Mouse (Mus musculus) heart, embryonic 14.5 days (tissue): ENCODE results near the gene Ndufv3. TPM values are rescaled to one million over a fixed set of nuclear protein-coding genes. Genes with fewer than 3 reads are reported as not detected.
"Not testable (repeated sequence)": the region's sequence is repeated elsewhere in the genome, so short reads cannot be mapped to it uniquely, and the experiment has no call there.

Source experiments
- ATAC-seq: fragments of 200-750 bp; cut with Nextera tagmentation; 2 replicates; pipeline ENCODE4 v1.8.0; 2017; ENCODE audit warnings: low read depth, moderate TSS enrichment; ENCODE audit not compliant: insufficient number of reproducible peaks, insufficient read depth, low FRiP score
- H3K27ac ChIP-seq, 2 experiments: fragments of 200-500 bp in 1 of 2; fragments of 300-500 bp in 1 of 2; sonication (generic) in 1 of 2; replicated peaks in 1 of 2; 2 replicates each; pipeline ENCODE4 v1.5.1; 2012 to 2014; ENCODE audit warnings: low read depth in 2 of 2, low read length in 2 of 2, control low read depth in 1 of 2, mild to moderate bottlenecking in 1 of 2, mixed read lengths in 1 of 2; ENCODE audit not compliant: control insufficient read depth in 1 of 2, insufficient read depth in 1 of 2
- H3K27me3 ChIP-seq: fragments of 300-500 bp; sonication (generic); 2 replicates; pipeline ENCODE4 v1.6.1; 2014; ENCODE audit warnings: mild to moderate bottlenecking, low read length, control low read depth; ENCODE audit not compliant: control insufficient read depth, insufficient read depth
- H3K36me3 ChIP-seq: fragments of 300-500 bp; sonication (generic); 2 replicates; pipeline ENCODE4 v1.6.1; 2014; ENCODE audit warnings: mild to moderate bottlenecking, control low read depth, low read length, mixed read lengths; ENCODE audit not compliant: control insufficient read depth, insufficient read depth
- H3K4me1 ChIP-seq, 2 experiments: fragments of 200-500 bp in 1 of 2; fragments of 300-500 bp in 1 of 2; sonication (generic) in 1 of 2; 2 replicates each; pipeline ENCODE4 v1.6.1; 2012 to 2014; ENCODE audit warnings: low read length in 2 of 2, control low read depth in 1 of 2, mixed read lengths in 1 of 2; ENCODE audit not compliant: control insufficient read depth in 2 of 2, insufficient read depth in 2 of 2
- H3K4me2 ChIP-seq: fragments of 300-500 bp; sonication (generic); 2 replicates; pipeline ENCODE4 v1.6.1; 2014; ENCODE audit warnings: mild to moderate bottlenecking, low read length
- H3K4me3 ChIP-seq, 2 experiments: fragments of 200-500 bp in 1 of 2; fragments of 300-500 bp in 1 of 2; sonication (generic) in 1 of 2; 2 replicates each; pipeline ENCODE4 v1.5.1; 2012 to 2014; ENCODE audit warnings: low read length in 2 of 2, mild to moderate bottlenecking in 2 of 2, control low read depth in 1 of 2, low read depth in 1 of 2, moderate library complexity in 1 of 2; ENCODE audit not compliant: control insufficient read depth in 1 of 2, insufficient read depth in 1 of 2
- H3K9ac ChIP-seq: fragments of 300-500 bp; sonication (generic); 2 replicates; pipeline ENCODE4 v1.6.1; 2014; ENCODE audit warnings: mild to moderate bottlenecking, low read length
- H3K9me3 ChIP-seq: fragments of 300-500 bp; sonication (generic); 2 replicates; pipeline ENCODE4 v1.6.1; 2016; ENCODE audit warnings: low read length, control low read depth; ENCODE audit not compliant: control insufficient read depth
- WGBS: fragments of 180-500 bp; shearing (Covaris S2); extraction: QIAGEN DNeasy Blood & Tissue Kit; methylation state at CpG from one replicate; pipeline ENCODE4 v1.1.7; 2014; 5-methylcytosine and 5-hydroxymethylcytosine counted together
- polyA plus RNA-seq: library from polyadenylated mRNA; unstranded; fragments of >200 nt; fragmentation: Nextera tagmentation; extraction: Ambion mirVana; gene quantifications from 2 replicates; pipeline ENCODE4 v1.2.1, GENCODE M21; 2014

Ndufv3 gene
- polyA plus RNA-seq, 1 experiment from 2014 or later = 805 TPM

GRCm38 (mm10) chr17:31529314-31529713 lies 9.4 kb downstream of the Ndufv3 start:
- H3K27ac ChIP-seq = no peak overlapping the region
- H3K9me3 ChIP-seq = no peaks in the 10 kb centered on the region
- H3K9ac ChIP-seq = no peak overlapping the region
- no peak overlapping the region for H3K4me2 ChIP-seq
- H3K27me3 ChIP-seq = no peaks in the 10 kb centered on the region
- no peak overlapping the region for H3K4me3 ChIP-seq
- no peak for ATAC-seq
- 0 out of 4 replicates have a peak, but pooled peaks cover 0 to 4% of the 10 kb centered on the region in 2 experiments for H3K4me1 ChIP-seq
- WGBS = 42% methylated on average over 15 of the region's 15 CpGs
- peaks cover 76% of the 10 kb centered on the region for H3K36me3 ChIP-seq

GRCm38 (mm10) chr17:31531441-31532158 lies 11.7 kb downstream of the Ndufv3 start:
- Histone ChIP-seq H3K4me3 (no peak overlapping the region), H3K36me3 (peaks cover 57% of the 10 kb centered on the region), H3K9me3 (no peaks in the 10 kb centered on the region), H3K4me2 (no peak overlapping the region), H3K27ac (no peak overlapping the region), H3K27me3 (no peaks in the 10 kb centered on the region), H3K9ac (no peak overlapping the region), H3K4me1 (peaks cover 0 to 12% of the 10 kb centered on the region in 2 experiments; a peak in 2 of 4 replicates)
- no peak for ATAC-seq
- WGBS = 75% methylated on average over 14 of the region's 14 CpGs

GRCm38 (mm10) chr17:31532331-31532730 lies 12.4 kb downstream of the Ndufv3 start:
- Histone ChIP-seq H3K4me1 (peaks cover 0 to 12% of the 10 kb centered on the region in 2 experiments; a peak in 2 of 4 replicates), H3K36me3 (peaks cover 49% of the 10 kb centered on the region)
- not testable (repeated sequence) for H3K4me2 ChIP-seq, H3K27ac ChIP-seq, ATAC-seq, H3K9me3 ChIP-seq, H3K27me3 ChIP-seq, H3K4me3 ChIP-seq, H3K9ac ChIP-seq
- 96% methylated on average over 3 of the region's 4 CpGs for WGBS

- no peaks in the 10 kb centered on the region for H3K27me3 ChIP-seq
- H3K36me3 ChIP-seq = peaks cover 19% of the 10 kb centered on the region
- no peak overlapping the region for H3K4me2 ChIP-seq
- no peak for ATAC-seq
- H3K4me3 ChIP-seq = no peak overlapping the region
- H3K9ac ChIP-seq = no peak overlapping the region
- H3K27ac ChIP-seq = peak overlapping the region; percentile 56 to 90
- no peaks in the 10 kb centered on the region for H3K9me3 ChIP-seq
- H3K4me1 ChIP-seq = peaks cover 0 to 12% of the 10 kb centered on the region in 2 experiments; a peak in 2 of 4 replicates
- WGBS = 57% methylated on average over 4 of the region's 4 CpGs
Observed at GRCm38 (mm10) chr17:31535358-31535757, 15.4 kb downstream of the Ndufv3 start.

- ATAC-seq = peak; percentile 57; the same call in 1 of the 2 replicates
- Histone ChIP-seq H3K4me2 (no peak overlapping the region), H3K9me3 (no peaks in the 10 kb centered on the region), H3K9ac (no peak overlapping the region), H3K4me3 (no peak overlapping the region; a peak in 1 of 4 replicates), H3K27me3 (no peaks in the 10 kb centered on the region), H3K27ac (peak overlapping the region; percentile 56 to 90), H3K36me3 (peaks cover 12% of the 10 kb centered on the region), H3K4me1 (peaks cover 0 to 12% of the 10 kb centered on the region in 2 experiments; a peak in 2 of 4 replicates)
- 30% methylated on average over 8 of the region's 8 CpGs for WGBS
Observed at GRCm38 (mm10) chr17:31535871-31536629, 16.1 kb downstream of the Ndufv3 start.

GRCm38 (mm10) chr17:31540101-31540500 lies 20.2 kb downstream of the Ndufv3 start:
- Histone ChIP-seq H3K9me3 (no peaks in the 10 kb centered on the region), H3K27ac (no peak overlapping the region), H3K4me2 (no peak overlapping the region), H3K27me3 (no peaks in the 10 kb centered on the region), H3K4me3 (no peak overlapping the region), H3K36me3 (no peaks in the 10 kb centered on the region), H3K9ac (no peak overlapping the region), H3K4me1 (peaks cover 7 to 10% of the 10 kb centered on the region in 2 experiments; a peak in 3 of 4 replicates)
- no peak for ATAC-seq
- 41% methylated on average over 3 of the region's 3 CpGs for WGBS

GRCm38 (mm10) chr17:31540809-31541459 lies 21.0 kb downstream of the Ndufv3 start:
- Histone ChIP-seq H3K4me2 (no peak overlapping the region), H3K4me3 (no peak overlapping the region), H3K4me1 (peaks cover 2 to 7% of the 10 kb centered on the region in 2 experiments; a peak in 3 of 4 replicates), H3K9ac (no peak overlapping the region), H3K36me3 (no peaks in the 10 kb centered on the region), H3K27me3 (no peaks in the 10 kb centered on the region), H3K27ac (no peak overlapping the region), H3K9me3 (no peaks in the 10 kb centered on the region)
- WGBS = 73% methylated on average over 4 of the region's 4 CpGs
- no peak for ATAC-seq
